ENCODE assay signal across 11 mouse cellular contexts in the genomic region with DNA sequence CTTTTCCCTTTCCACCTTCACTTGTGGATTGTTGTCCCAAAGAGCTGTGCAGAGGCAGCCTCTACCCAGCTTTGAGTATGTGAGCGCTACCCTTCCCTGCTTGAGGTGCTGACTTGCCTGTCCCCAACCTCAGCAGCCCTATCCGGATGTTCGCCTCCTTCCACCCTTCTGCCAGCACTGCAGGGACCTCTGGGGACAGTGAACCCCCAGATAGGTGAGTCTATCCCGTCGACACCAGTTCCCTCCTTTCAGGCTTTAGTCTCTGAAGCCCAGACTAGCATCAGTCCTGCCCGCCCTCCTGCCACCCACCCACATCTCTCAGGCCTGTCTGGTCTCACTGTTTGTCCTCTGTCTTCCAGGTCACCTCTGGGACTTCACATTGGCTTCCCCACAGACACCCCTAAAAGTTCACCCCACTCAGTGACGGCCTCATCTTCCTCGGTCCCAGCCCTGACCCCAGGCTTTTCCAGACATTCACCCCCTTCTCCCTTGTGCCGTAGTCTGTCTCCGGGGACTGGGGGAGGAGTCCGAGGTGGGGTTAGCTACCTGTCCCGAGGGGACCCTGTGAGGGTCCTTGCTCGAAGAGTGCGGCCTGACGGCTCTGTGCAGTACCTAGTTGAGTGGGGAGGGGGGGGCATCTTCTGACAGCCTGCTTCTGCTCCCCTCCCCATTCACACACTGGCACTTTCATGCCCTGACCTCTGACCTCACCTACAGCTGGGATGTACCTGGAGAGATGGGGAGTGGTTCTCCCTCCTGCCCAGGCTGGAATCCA. TPM values are rescaled to one million over a fixed set of nuclear protein-coding genes. Genes with fewer than 3 reads are reported as not detected.
DNase-seq lines count a peak whose midpoint lies in the region; ATAC-seq and TF ChIP-seq lines count a peak whose summit lies in the region.
"Had no signal": no experiment of that assay in that cellular context is flagged by ENCODE, and none has a peak within 500 bp of the region (broad histone marks: within the 10 kb centered on the region; RNA-seq: fewer than 3 reads in every experiment).

No protein-coding gene starts in this region.

- 83% methylated on average over 15 of the region's 15 CpGs for WGBS in lung, embryonic 14.5 days
- WGBS in limb, embryonic 10.5 days: 87% methylated on average over 15 of the region's 15 CpGs

- no peak for ATAC-seq in lung, embryonic 14.5 days (ENCODE audit: insufficient read depth)
- no peak for ATAC-seq in G1E (ENCODE audit: extremely low read depth, insufficient number of reproducible peaks, low FRiP score, poor library complexity, severe bottlenecking)

- peaks cover 37% of the 10 kb centered on the region for H3K36me3 ChIP-seq in lung, embryonic 14.5 days (ENCODE audit: insufficient read depth)
- H3K36me3 ChIP-seq in G1E (replicated peaks): peaks cover 56% of the 10 kb centered on the region
- H3K36me3 ChIP-seq in limb, embryonic 10.5 days: peaks cover 36% of the 10 kb centered on the region

- no peak overlapping the region for H3K27ac ChIP-seq in gastrocnemius, adult 2 months
- no peak overlapping the region for H3K27ac ChIP-seq in lung, embryonic 14.5 days (ENCODE audit: low read depth)
- peak overlapping the region; percentile 9 for H3K27ac ChIP-seq in limb, embryonic 10.5 days

- H3K4me1 ChIP-seq in lung, embryonic 14.5 days (ENCODE audit: insufficient read depth): 0 out of 2 replicates have a peak, but pooled peaks cover 8% of the 10 kb centered on the region
- peaks cover 86% of the 10 kb centered on the region for H3K4me1 ChIP-seq in G1E (ENCODE audit: insufficient read depth, low read depth, low read length)
- H3K4me1 ChIP-seq in limb, embryonic 10.5 days: peaks cover 72% of the 10 kb centered on the region

- H3K9ac ChIP-seq in lung, embryonic 14.5 days: peak overlapping the region; percentile 16; the same call in 1 of the 2 replicates

- H3K9me3 ChIP-seq in lung, embryonic 14.5 days (ENCODE audit: low read depth, low read length): no peaks in the 10 kb centered on the region
- H3K9me3 ChIP-seq in G1E (replicated peaks): no peaks in the 10 kb centered on the region
- H3K9me3 ChIP-seq in limb, embryonic 10.5 days (replicated peaks): no peaks in the 10 kb centered on the region

- H3K4me3 ChIP-seq in gastrocnemius, adult 2 months: no peak overlapping the region
- H3K4me3 ChIP-seq in lung, embryonic 14.5 days (ENCODE audit: low read depth, low read length): no peak overlapping the region; the same call in 1 of the 2 replicates
- H3K4me3 ChIP-seq in G1E (ENCODE audit: low read depth, low read length): peak overlapping the region; percentile 58; the same call in 1 of the 2 replicates
- H3K4me3 ChIP-seq in limb, embryonic 10.5 days: peak overlapping the region; percentile 75

- intact Hi-C loops in gastrocnemius, adult 2 months (cut with DNase I): no loop called here

- DNase-seq in gastrocnemius, adult 2 months: peak; percentile 18
- no peak for DNase-seq in gastrocnemius, postnatal 10 days
- no peak for DNase-seq in lung, embryonic 14.5 days
- no peak for DNase-seq in lung, adult 18-20 months
- DNase-seq in G1E (ENCODE audit: low spot score): no peak
- no peak for DNase-seq in limb, embryonic 10.5 days (ENCODE audit: low spot score)
- DNase-seq in layer of hippocampus, postnatal 36 days: no peak
- no peak for DNase-seq in adrenal gland, adult 2 months
- DNase-seq: gastrocnemius, postnatal 36 days; heart, postnatal 4 days; lung, postnatal 36 days had no signal

- peak overlapping the region; percentile 91 for H3K4me2 ChIP-seq in lung, embryonic 14.5 days

- TF ChIP-seq CTCF in gastrocnemius, adult 2 months (IDR thresholded peaks at IDR 0.05): no peak
- TF ChIP-seq CTCF in lung, embryonic 14.5 days (IDR thresholded peaks at IDR 0.05; ENCODE audit: low read depth): no peak
- TF ChIP-seq CTCF in G1E (IDR thresholded peaks at IDR 0.05; ENCODE audit: low read depth, low read length): no peak

- no peaks in the 10 kb centered on the region for H3K27me3 ChIP-seq in lung, embryonic 14.5 days (ENCODE audit: insufficient read depth, low read length)
- H3K27me3 ChIP-seq in G1E (ENCODE audit: insufficient read depth, low read length): no peaks in the 10 kb centered on the region
- H3K27me3 ChIP-seq in limb, embryonic 10.5 days (ENCODE audit: low read depth, poor library complexity, severe bottlenecking): no peaks in the 10 kb centered on the region

RNA-seq across cellular contexts. Expression of gene Cuta, which starts 2.3 kb away (rescaled TPM):
- 100 to 1,000 TPM in 1 of 2 experiments, 10 to 100 TPM in 1; 93.8 to 104 TPM for total RNA-seq in gastrocnemius, adult 2 months (2021)
- 10 to 100 TPM; 87.9 to 91.1 TPM for total RNA-seq in gastrocnemius, postnatal 10 days (2021)
- polyA plus RNA-seq in lung, embryonic 14.5 days (2014; fragmentation: Nextera tagmentation; extraction: Ambion mirVana): 163 TPM in 2 replicates
- total RNA-seq in G1E (2014; fragmentation: Nextera tagmentation): 319 and 371 TPM in 2 replicates
- total RNA-seq in G1E (2017): 182 and 190 TPM in 2 replicates
- polyA plus RNA-seq in G1E (2012): 526 and 563 TPM in 2 replicates
- 184 and 188 TPM in 2 replicates for polyA plus RNA-seq in limb, embryonic 10.5 days (2016; fragmentation: Nextera tagmentation; extraction: Ambion mirVana)
- 100 to 1,000 TPM in 1 of 2 experiments, 10 to 100 TPM in 1; 99.3 to 104 TPM for total RNA-seq in layer of hippocampus, postnatal 36 days (2021)
- 100 to 1,000 TPM; 145 to 164 TPM for total RNA-seq in adrenal gland, adult 2 months (2021)
- 378 and 381 TPM in 2 replicates for polyA plus RNA-seq in adrenal gland, adult 2 months (2012; rRNA removed)

RNA-seq across cellular contexts. Expression of gene Syngap1, which starts 3.9 kb away (rescaled TPM):
- total RNA-seq in gastrocnemius, adult 2 months (2021): 1 to 10 TPM; 3.0 to 3.5 TPM
- 10 to 100 TPM in 1 of 2 experiments, 1 to 10 TPM in 1; 8.2 to 11.8 TPM for total RNA-seq in gastrocnemius, postnatal 10 days (2021)
- polyA plus RNA-seq in lung, embryonic 14.5 days (2014; fragmentation: Nextera tagmentation; extraction: Ambion mirVana): 1.8 and 2.0 TPM in 2 replicates
- total RNA-seq in G1E (2014; fragmentation: Nextera tagmentation) (88.0 and 117 TPM in 2 replicates), G1E (2017) (7.3 and 10.2 TPM in 2 replicates)
- polyA plus RNA-seq in G1E (2012): 22.3 and 24.1 TPM in 2 replicates
- polyA plus RNA-seq in limb, embryonic 10.5 days (2016; fragmentation: Nextera tagmentation; extraction: Ambion mirVana): 2.8 and 3.1 TPM in 2 replicates
- total RNA-seq in layer of hippocampus, postnatal 36 days (2021): 100 to 1,000 TPM; 449 to 485 TPM
- 10 to 100 TPM; 14.3 to 21.8 TPM for total RNA-seq in adrenal gland, adult 2 months (2021)
- polyA plus RNA-seq in adrenal gland, adult 2 months (2012; rRNA removed): 51.6 and 56.0 TPM in 2 replicates

RNA-seq across cellular contexts. Expression of gene Phf1, which starts 4.3 kb away (rescaled TPM):
- total RNA-seq in gastrocnemius, adult 2 months (2021): 10 to 100 TPM in 1 of 2 experiments, 1 to 10 TPM in 1; 9.2 to 10.7 TPM
- total RNA-seq in gastrocnemius, postnatal 10 days (2021): 1 to 10 TPM; 5.1 to 8.1 TPM
- 5.1 and 7.5 TPM in 2 replicates for polyA plus RNA-seq in lung, embryonic 14.5 days (2014; fragmentation: Nextera tagmentation; extraction: Ambion mirVana)
- total RNA-seq in G1E (2014; fragmentation: Nextera tagmentation) (6.5 and 8.4 TPM in 2 replicates), G1E (2017) (7.3 and 7.4 TPM in 2 replicates)
- polyA plus RNA-seq in G1E (2012): 21.6 and 21.7 TPM in 2 replicates
- polyA plus RNA-seq in limb, embryonic 10.5 days (2016; fragmentation: Nextera tagmentation; extraction: Ambion mirVana): 3.5 and 5.0 TPM in 2 replicates
- 10 to 100 TPM; 28.8 to 30.0 TPM for total RNA-seq in layer of hippocampus, postnatal 36 days (2021)
- total RNA-seq in adrenal gland, adult 2 months (2021): 10 to 100 TPM; 35.2 to 36.4 TPM
- 202 and 271 TPM in 2 replicates for polyA plus RNA-seq in adrenal gland, adult 2 months (2012; rRNA removed)

RNA-seq across cellular contexts. Expression of gene Kifc5b, which starts 20.2 kb away (rescaled TPM):
- total RNA-seq in gastrocnemius, adult 2 months (2021): under 1 TPM; 0.18 to 0.64 TPM
- total RNA-seq in gastrocnemius, postnatal 10 days (2021): 1 to 10 TPM; 2.5 to 4.1 TPM
- polyA plus RNA-seq in lung, embryonic 14.5 days (2014; fragmentation: Nextera tagmentation; extraction: Ambion mirVana): 6.3 and 9.6 TPM in 2 replicates
- total RNA-seq in G1E (2014; fragmentation: Nextera tagmentation): 17.1 and 23.0 TPM in 2 replicates
- total RNA-seq in G1E (2017): 15.0 and 15.7 TPM in 2 replicates
- 30.1 and 36.1 TPM in 2 replicates for polyA plus RNA-seq in G1E (2012)
- polyA plus RNA-seq in limb, embryonic 10.5 days (2016; fragmentation: Nextera tagmentation; extraction: Ambion mirVana): 12.3 and 12.6 TPM in 2 replicates
- 1 to 10 TPM; 3.2 to 4.0 TPM for total RNA-seq in layer of hippocampus, postnatal 36 days (2021)
- 1 to 10 TPM; 1.0 to 1.3 TPM for total RNA-seq in adrenal gland, adult 2 months (2021)
- 1.2 and 2.1 TPM in 2 replicates for polyA plus RNA-seq in adrenal gland, adult 2 months (2012; rRNA removed)

RNA-seq across cellular contexts. Expression of gene Zbtb9, which starts 35.9 kb away (rescaled TPM):
- under 1 TPM; 0.17 to 0.41 TPM for total RNA-seq in gastrocnemius, adult 2 months (2021)
- total RNA-seq in gastrocnemius, postnatal 10 days (2021): 1 to 10 TPM; 2.7 to 3.9 TPM
- 13.3 TPM in 2 replicates for polyA plus RNA-seq in lung, embryonic 14.5 days (2014; fragmentation: Nextera tagmentation; extraction: Ambion mirVana)
- total RNA-seq in G1E (2014; fragmentation: Nextera tagmentation) (3.6 and 4.4 TPM in 2 replicates), G1E (2017) (25.6 and 27.5 TPM in 2 replicates)
- polyA plus RNA-seq in G1E (2012): 10.9 and 11.1 TPM in 2 replicates
- polyA plus RNA-seq in limb, embryonic 10.5 days (2016; fragmentation: Nextera tagmentation; extraction: Ambion mirVana): 20.6 and 22.0 TPM in 2 replicates
- total RNA-seq in layer of hippocampus, postnatal 36 days (2021): 10 to 100 TPM; 15.0 to 15.6 TPM
- 1 to 10 TPM; 4.6 to 8.7 TPM for total RNA-seq in adrenal gland, adult 2 months (2021)
- 6.9 and 7.1 TPM in 2 replicates for polyA plus RNA-seq in adrenal gland, adult 2 months (2012; rRNA removed)

Comparison
In these comparisons a context has a peak if more than half of its experiments do, and no peak if none do; other contexts are left out.
1. H3K4me3 ChIP-seq: peak in G1E (single experiment) and limb, embryonic 10.5 days (single experiment); none in gastrocnemius, adult 2 months (single experiment) and lung, embryonic 14.5 days (single experiment).